Mouse (Mus musculus) urinary bladder, postnatal 14 days (tissue): ENCODE measurements around the gene Fbxw5.
A peak's percentile ranks its signal among the peaks of the same experiment; 100 is the strongest.

Experiments
- DNase-seq: peaks from one replicate; pipeline ENCODE4 v3.0.0; 2021; ENCODE audit warnings: low spot score

Gene Fbxw5

GRCm38 (mm10) chr2:25500576-25501405, at the start of gene Fbxw5:
Fbxw5 (plus strand) TSS chr2:25500750.
- DNase-seq, result peak; percentile 89

DNA sequence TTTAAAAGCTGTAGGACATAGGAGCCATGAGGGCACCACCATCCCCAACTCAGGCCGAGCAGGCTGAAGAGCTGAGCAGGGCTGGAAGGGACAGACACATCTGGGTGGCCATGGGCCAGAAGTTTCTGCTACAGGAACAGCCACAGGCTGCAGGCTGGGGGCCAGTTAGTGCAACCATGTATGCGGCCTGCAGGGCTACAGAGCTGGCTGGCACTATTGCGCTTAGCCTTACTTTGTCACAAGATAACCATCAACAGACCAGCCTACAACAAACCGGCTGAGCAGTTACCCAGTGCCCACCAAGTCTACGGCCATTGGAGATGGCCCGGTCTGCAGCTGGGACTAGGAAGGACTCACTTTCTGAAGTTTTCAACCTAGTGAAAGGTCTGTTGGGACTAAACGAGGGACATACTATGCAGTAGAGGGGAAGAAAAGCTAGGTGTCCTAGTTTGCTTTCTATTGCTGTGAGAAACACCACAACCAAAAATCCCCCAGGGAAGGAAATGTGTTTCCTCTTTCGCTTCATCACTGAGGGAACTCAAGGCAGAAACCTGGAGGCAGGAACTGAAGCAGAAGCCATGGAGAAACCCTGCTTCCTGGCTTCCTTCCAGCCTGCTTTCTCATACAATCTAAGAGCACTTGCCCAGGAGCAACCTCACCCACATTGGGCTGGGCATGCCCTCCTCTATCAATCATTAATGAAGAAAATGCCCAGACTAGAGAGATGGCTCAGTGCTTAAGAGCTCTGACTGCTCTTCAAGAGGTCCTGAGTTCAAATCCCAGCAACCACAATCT, 49.5 kb upstream of the Fbxw5 start:
- no peak for DNase-seq

GRCm38 (mm10) chr2:25452951-25453350, 47.6 kb upstream of the Fbxw5 start:
- DNase-seq, result no peak

- peak; percentile 57 for DNase-seq
Measured at GRCm38 (mm10) chr2:25456205-25456953, 44.2 kb upstream of the Fbxw5 start, which contains the start of gene Clic3. Clic3 (plus strand) TSS chr2:25456838.

DNA sequence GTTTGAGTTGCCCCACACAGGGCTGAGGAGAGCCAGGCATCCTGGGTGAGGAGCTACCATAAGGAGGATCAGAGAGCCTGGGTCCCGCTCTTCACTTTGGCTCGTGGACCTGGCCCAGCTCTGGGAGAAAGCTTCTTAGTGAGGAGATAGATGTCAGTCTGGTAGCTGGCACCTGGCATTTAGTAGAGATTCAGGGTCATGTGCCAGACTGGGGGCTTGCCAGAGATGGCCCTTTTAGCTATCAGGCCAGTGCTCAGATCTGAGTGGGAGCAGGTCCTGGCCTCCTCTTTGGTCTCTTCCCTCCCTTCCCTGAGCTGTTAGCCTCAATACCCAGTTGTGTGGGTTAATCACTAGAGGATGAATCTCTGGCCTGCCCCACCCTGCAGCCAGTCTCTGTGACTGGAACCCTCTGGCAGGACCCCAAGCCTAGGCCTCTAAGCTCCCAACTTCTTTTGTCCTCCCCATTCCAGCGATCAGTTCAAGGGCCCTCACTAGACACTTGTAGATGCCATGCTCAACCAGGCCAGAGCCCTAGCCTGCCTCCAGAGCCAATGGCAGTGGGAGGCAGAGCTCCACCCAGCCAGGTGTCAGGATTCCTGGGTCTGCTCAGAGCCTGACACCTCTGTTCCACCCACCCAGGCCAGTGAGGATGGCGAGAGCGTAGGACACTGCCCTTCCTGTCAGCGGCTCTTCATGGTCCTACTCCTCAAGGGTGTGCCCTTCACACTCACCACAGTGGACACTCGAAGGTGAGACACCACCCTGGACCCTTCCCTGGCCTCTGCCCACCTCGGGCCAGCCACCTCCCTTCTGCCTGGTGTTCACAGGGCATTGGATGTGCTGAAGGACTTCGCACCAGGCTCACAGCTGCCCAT, 43.3 kb upstream of the Fbxw5 start:
- DNase-seq, result no peak

DNA sequence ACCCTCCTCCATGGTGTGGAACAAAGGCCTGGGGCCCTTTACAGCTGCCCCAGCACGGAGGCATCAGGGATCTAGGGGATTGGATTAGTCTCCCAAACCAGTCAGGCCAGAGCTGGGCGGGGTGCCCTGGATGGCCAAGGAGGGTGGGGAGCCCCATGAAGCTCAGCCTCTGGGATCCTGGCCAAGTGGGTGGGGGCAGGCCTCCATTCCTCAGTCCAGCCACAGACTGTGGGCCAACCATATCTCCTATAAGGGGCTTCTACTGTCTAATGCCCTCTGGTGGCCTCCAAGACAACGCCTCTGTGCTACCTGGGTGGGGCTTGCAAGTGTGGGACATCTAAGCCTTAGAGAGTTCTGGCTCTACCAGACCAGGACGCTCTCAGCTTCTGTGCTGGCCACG, 41.6 kb upstream of the Fbxw5 start:
- DNase-seq, result peak; percentile 83

- DNase-seq, result peak; percentile 36
Measured at GRCm38 (mm10) chr2:25460135-25460534, 40.4 kb upstream of the Fbxw5 start.

GRCm38 (mm10) chr2:25460551-25461309, 39.8 kb upstream of the Fbxw5 start, which contains the start of gene Paxx:
Paxx (minus strand) TSS chr2:25461094.
- DNase-seq, result peak; percentile 95

DNA sequence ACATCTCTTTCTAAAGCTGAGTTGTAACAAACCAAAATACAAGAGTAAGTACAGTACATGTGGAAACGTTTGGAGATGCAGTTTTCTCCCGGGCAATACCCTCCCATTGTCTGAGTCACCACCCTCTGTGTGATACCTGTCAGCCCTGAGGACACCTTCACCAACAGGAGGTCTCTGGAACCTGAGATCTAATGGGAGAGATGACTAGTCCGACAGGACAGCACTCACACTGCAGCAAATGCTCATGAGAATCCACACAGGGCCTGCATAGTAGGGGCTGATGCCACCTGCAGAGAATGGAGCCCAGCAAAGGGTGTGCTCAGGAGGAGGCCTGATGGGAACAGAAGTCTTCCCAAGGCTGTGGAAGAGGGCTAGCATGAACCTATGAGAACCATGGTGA, 39.1 kb upstream of the Fbxw5 start:
- DNase-seq, result no peak

- no peak for DNase-seq
Measured at GRCm38 (mm10) chr2:25463630-25464029, 36.9 kb upstream of the Fbxw5 start.

DNA sequence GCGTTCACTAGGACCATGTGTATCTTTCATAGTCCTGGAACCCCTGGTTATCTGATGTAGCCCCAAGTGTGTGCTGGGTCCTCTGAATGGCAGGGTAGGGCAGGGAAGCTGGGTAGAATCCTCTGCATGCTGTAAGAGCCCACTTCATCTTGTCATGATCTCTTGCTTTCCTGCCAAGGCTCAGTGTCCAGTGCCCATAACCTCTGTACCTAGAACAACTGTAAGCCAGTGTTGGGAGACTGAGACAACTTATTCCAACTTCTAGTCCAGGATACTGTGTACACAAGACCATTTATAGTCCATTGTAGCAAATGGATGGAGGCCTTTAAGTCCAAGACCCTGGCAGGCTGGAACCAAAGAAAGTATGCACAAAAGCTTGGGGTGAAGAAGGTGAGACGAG, 35.3 kb upstream of the Fbxw5 start:
- no peak for DNase-seq

- no peak for DNase-seq
Measured at GRCm38 (mm10) chr2:25465816-25466635, 34.5 kb upstream of the Fbxw5 start.

GRCm38 (mm10) chr2:25467606-25468303, 32.8 kb upstream of the Fbxw5 start:
- DNase-seq, result no peak

DNA sequence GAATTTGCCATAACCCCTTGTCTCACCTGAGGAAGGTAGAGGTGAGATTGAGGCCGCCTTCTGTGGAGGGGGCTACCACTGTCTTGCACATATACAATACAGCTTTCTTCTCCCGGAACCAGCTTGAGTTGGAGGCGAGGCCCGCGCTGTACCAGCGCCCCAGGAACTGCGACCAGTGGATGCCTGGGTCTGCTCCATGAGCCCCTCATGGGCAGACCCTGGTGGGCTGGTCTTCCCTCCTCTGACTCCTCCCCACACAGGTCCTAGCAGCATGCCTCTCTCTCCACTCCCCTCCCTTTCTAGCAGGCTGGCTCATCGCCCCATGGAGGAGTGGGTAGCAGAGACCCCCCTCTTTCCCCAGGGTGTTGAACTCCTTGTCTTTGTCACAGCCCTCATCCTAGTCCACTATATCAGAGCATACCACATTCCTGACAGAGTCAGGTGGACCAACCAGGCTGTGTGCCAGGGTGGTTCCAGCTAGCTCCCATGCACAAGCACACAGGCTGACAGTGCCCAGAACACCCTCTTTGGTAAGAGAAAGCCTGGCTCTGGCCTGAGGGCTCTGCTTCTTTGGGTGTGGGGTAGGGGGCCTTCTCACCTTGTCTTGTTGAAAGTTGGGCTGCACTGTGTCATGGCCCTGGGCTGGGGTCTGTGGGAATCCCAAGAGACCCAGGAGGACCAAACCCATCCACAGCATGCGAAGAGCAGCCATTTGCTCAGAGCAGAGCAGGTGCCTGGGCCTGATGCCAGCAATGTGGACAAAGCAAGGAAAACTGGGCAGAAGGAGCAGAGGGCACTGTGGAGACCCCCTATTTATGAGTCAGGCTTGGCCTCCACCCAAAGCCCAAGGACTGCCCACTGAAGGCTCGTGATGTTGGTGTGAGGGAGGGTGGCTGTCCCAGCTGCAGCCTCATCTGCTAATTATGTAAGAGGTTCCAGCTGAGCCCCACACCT, 31.3 kb upstream of the Fbxw5 start:
- DNase-seq, result no peak

GRCm38 (mm10) chr2:25469969-25470368, 30.6 kb upstream of the Fbxw5 start, which contains the start of gene Ptgds:
Ptgds (minus strand) TSS chr2:25470046.
- no peak for DNase-seq

GRCm38 (mm10) chr2:25472550-25472949, 28.0 kb upstream of the Fbxw5 start:
- no peak for DNase-seq

- no peak for DNase-seq
Measured at GRCm38 (mm10) chr2:25477541-25477940, 23.0 kb upstream of the Fbxw5 start.
